Mouse (Mus musculus): ENCODE measurements around the gene Iars2. TPM values are rescaled to one million over a fixed set of nuclear protein-coding genes. Genes with fewer than 3 reads are reported as not detected.
A peak's percentile ranks its signal among the peaks of the same experiment; 100 is the strongest.

The Iars2 gene
- polyA plus RNA-seq, 1 experiment from 2014 or later = 27.3 TPM

DNA sequence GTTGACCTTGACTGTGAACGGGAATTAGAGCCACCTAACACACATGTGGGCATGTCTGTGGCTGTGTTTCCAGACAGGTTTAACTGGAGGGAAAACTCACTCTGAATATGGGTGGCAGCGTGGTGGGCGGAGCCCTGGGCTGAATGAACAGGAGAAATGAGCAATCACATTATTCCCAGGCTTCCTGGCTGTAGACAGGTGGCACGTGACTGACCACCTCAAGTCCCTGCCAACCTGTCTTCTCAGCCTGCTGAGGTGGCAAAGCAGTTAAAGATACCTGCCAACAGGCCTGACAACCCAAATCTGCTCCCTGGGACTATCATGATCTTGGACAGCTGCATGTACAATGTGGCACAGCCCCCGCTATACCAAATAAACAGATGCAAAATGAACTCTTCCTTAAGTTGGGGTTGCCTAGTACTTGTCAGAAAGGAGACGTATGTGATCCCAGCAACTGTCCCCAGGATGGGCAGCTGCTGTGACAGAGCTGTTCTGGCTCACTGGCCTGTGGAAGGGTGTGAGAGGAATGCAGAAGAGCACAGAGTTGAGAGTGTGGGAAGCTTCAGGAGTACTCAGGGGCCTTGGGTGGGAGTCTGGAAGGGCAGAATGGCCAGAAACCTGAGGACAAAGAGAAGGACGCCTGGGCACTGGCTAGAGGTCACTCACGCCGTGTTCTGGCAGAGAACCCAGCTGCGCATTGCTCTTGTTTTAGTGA is 36.4 kb downstream of the Iars2 start:
- H3K27ac ChIP-seq (ENCODE audit: low read length) = no peak overlapping the region
- no peaks in the 10 kb centered on the region for H3K27me3 ChIP-seq (ENCODE audit: control insufficient read depth, insufficient read depth, low read depth, low read length)
- no peak for ATAC-seq (ENCODE audit: low read depth)
- no peak overlapping the region for H3K9ac ChIP-seq (ENCODE audit: low read length)
- 91% methylated on average over 10 of the region's 10 CpGs for WGBS
- no peaks in the 10 kb centered on the region for H3K9me3 ChIP-seq (ENCODE audit: control insufficient read depth, low read length)
- H3K4me1 ChIP-seq (replicated peaks; ENCODE audit: control insufficient read depth, insufficient read depth, low read length) = no peaks in the 10 kb centered on the region
- no peak overlapping the region for H3K4me2 ChIP-seq (ENCODE audit: low read depth, low read length)
- no peak overlapping the region for H3K4me3 ChIP-seq (ENCODE audit: low read length)
- H3K36me3 ChIP-seq (ENCODE audit: control insufficient read depth, insufficient read depth, low read length) = peaks cover 28% of the 10 kb centered on the region

DNA sequence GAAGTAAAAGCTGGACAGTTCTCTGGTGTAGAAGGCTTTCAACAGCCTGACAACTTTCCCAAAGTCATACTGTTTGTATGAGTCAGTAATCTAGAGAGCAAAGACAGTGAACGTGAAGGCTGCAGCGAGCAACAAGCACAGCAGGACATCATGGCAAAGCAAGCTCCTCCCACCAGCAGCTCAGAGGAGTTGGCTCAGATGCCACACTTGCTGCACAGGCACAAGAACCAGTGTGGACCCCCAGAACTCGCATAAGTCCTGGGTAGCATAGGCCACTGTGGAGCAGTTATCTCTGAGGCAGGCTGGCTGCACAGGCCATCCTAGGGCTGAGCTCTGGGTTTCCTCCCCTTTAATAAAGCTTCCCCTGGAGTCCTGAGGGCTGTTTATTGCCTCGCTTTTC is 37.9 kb downstream of the Iars2 start:
- peaks cover 30% of the 10 kb centered on the region for H3K36me3 ChIP-seq (ENCODE audit: control insufficient read depth, insufficient read depth, low read length)
- no peak overlapping the region for H3K9ac ChIP-seq (ENCODE audit: low read length)
- 86% methylated on average over 4 of the region's 4 CpGs for WGBS
- no peaks in the 10 kb centered on the region for H3K9me3 ChIP-seq (ENCODE audit: control insufficient read depth, low read length)
- no peak overlapping the region for H3K4me2 ChIP-seq (ENCODE audit: low read depth, low read length)
- H3K27me3 ChIP-seq (ENCODE audit: control insufficient read depth, insufficient read depth, low read depth, low read length) = no peaks in the 10 kb centered on the region
- H3K27ac ChIP-seq (ENCODE audit: low read length) = no peak overlapping the region
- no peak for ATAC-seq (ENCODE audit: low read depth)
- no peak overlapping the region for H3K4me3 ChIP-seq (ENCODE audit: low read length)
- H3K4me1 ChIP-seq (replicated peaks; ENCODE audit: control insufficient read depth, insufficient read depth, low read length) = no peaks in the 10 kb centered on the region

DNA sequence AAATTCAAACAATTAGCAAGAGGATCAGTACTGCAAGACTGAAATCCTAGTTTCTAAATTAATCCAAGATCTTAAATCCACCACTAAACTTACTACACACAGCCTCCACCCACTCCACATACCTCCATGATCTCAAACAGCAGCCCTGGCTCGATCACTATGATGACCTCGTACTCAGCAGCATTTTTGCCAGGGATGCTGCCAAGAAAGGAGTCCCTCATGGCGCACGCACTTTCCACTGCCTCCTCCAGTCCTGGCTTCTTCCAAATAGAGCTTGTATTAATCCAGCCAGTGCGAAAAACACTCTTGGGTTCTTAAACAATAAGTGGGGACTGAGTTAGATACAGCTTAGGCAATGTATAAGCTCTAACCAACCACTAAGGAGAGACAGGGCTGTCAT is 40.0 kb downstream of the Iars2 start:
- H3K4me2 ChIP-seq (ENCODE audit: low read depth, low read length) = no peak overlapping the region
- H3K27me3 ChIP-seq (ENCODE audit: control insufficient read depth, insufficient read depth, low read depth, low read length) = no peaks in the 10 kb centered on the region
- ATAC-seq (ENCODE audit: low read depth) = peak; percentile 13; the same call in 1 of the 2 replicates
- H3K36me3 ChIP-seq (ENCODE audit: control insufficient read depth, insufficient read depth, low read length) = peaks cover 31% of the 10 kb centered on the region
- no peaks in the 10 kb centered on the region for H3K9me3 ChIP-seq (ENCODE audit: control insufficient read depth, low read length)
- H3K9ac ChIP-seq (ENCODE audit: low read length) = no peak overlapping the region
- no peak overlapping the region for H3K27ac ChIP-seq (ENCODE audit: low read length)
- H3K4me3 ChIP-seq (ENCODE audit: low read length) = no peak overlapping the region
- peaks cover 7% of the 10 kb centered on the region for H3K4me1 ChIP-seq (replicated peaks; ENCODE audit: control insufficient read depth, insufficient read depth, low read length)
- WGBS = 68% methylated on average over 5 of the region's 5 CpGs

DNA sequence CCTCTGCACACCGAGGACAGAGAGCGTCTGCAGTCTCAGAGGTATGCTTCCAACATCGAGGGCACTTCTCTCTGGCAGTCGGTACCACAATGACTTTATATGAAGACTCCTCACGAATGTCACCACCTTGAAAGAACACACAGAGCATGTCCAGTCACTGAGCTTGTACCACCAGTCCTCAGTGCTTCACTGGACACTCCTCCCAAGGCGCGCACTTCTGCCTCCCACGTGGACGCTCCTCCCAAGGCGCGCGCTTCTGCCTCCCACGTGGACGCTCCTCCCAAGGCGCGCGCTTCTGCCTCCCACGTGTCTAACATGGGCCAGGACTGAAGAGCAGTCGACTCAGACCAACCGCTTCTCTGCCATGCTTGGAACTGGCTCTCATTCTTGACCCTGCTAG is 42.1 kb downstream of the Iars2 start:
- no peaks in the 10 kb centered on the region for H3K9me3 ChIP-seq (ENCODE audit: control insufficient read depth, low read length)
- no peak overlapping the region for H3K4me3 ChIP-seq (ENCODE audit: low read length)
- ATAC-seq (ENCODE audit: low read depth) = no peak
- WGBS = 89% methylated on average over 20 of the region's 20 CpGs
- H3K9ac ChIP-seq (ENCODE audit: low read length) = no peak overlapping the region
- no peak overlapping the region for H3K27ac ChIP-seq (ENCODE audit: low read length)
- peaks cover 42% of the 10 kb centered on the region for H3K36me3 ChIP-seq (ENCODE audit: control insufficient read depth, insufficient read depth, low read length)
- no peaks in the 10 kb centered on the region for H3K27me3 ChIP-seq (ENCODE audit: control insufficient read depth, insufficient read depth, low read depth, low read length)
- H3K4me2 ChIP-seq (ENCODE audit: low read depth, low read length) = no peak overlapping the region
- peaks cover 7% of the 10 kb centered on the region for H3K4me1 ChIP-seq (replicated peaks; ENCODE audit: control insufficient read depth, insufficient read depth, low read length)

DNA sequence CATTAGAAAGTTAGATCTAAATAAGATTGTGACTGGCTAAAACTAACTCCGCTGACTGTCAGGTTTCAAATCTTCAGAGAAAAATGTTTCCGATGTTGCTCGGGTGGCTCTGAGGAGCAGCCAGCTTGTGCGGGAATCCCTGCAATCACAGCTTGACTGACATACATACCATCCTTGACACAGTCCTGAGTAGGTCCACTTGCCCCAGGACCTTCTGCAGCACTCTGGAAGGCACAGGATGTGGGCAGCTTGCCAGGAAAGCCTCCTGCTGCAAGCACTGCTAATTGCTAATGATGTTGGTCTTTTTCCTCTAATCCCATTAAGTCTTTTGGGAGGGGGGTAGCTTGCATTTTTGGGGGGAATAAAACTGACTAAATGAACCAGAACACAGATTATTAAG is 44.0 kb downstream of the Iars2 start:
- Histone ChIP-seq H3K4me2 (ENCODE audit: low read depth, low read length) (no peak overlapping the region), H3K4me1 (replicated peaks; ENCODE audit: control insufficient read depth, insufficient read depth, low read length) (peaks cover 7% of the 10 kb centered on the region), H3K9me3 (ENCODE audit: control insufficient read depth, low read length) (no peaks in the 10 kb centered on the region), H3K4me3 (ENCODE audit: low read length) (no peak overlapping the region), H3K36me3 (ENCODE audit: control insufficient read depth, insufficient read depth, low read length) (peaks cover 36% of the 10 kb centered on the region), H3K9ac (ENCODE audit: low read length) (no peak overlapping the region), H3K27me3 (ENCODE audit: control insufficient read depth, insufficient read depth, low read depth, low read length) (no peaks in the 10 kb centered on the region), H3K27ac (ENCODE audit: low read length) (no peak overlapping the region)
- ATAC-seq (ENCODE audit: low read depth) = peak; percentile 73
- 62% methylated on average over 4 of the region's 4 CpGs for WGBS

DNA sequence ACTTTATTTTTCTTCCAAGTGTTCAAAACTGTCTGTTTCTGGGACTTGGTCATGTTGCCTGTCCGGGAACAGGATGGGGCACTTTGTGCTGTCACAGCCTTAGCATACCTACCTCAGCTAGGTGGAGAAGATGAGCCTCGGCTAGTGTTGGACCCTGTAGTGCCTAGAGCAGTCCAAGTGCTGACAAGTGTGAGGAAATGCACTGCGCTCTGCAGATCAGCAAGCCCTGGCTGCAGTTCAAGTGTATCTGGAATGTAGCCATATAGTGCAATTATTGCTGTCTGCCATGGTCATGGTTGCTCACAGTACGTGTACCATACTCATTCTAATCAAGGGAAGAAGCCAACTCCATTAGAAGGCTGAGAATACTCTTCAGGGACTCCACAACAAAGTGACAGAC is 44.5 kb downstream of the Iars2 start:
- peaks cover 7% of the 10 kb centered on the region for H3K4me1 ChIP-seq (replicated peaks; ENCODE audit: control insufficient read depth, insufficient read depth, low read length)
- H3K4me3 ChIP-seq (ENCODE audit: low read length) = no peak overlapping the region
- H3K4me2 ChIP-seq (ENCODE audit: low read depth, low read length) = no peak overlapping the region
- WGBS = 44% methylated on average over 4 of the region's 4 CpGs
- H3K27me3 ChIP-seq (ENCODE audit: control insufficient read depth, insufficient read depth, low read depth, low read length) = no peaks in the 10 kb centered on the region
- H3K36me3 ChIP-seq (ENCODE audit: control insufficient read depth, insufficient read depth, low read length) = peaks cover 34% of the 10 kb centered on the region
- no peaks in the 10 kb centered on the region for H3K9me3 ChIP-seq (ENCODE audit: control insufficient read depth, low read length)
- no peak overlapping the region for H3K9ac ChIP-seq (ENCODE audit: low read length)
- H3K27ac ChIP-seq (ENCODE audit: low read length) = no peak overlapping the region
- peak; percentile 87 for ATAC-seq (ENCODE audit: low read depth)

DNA sequence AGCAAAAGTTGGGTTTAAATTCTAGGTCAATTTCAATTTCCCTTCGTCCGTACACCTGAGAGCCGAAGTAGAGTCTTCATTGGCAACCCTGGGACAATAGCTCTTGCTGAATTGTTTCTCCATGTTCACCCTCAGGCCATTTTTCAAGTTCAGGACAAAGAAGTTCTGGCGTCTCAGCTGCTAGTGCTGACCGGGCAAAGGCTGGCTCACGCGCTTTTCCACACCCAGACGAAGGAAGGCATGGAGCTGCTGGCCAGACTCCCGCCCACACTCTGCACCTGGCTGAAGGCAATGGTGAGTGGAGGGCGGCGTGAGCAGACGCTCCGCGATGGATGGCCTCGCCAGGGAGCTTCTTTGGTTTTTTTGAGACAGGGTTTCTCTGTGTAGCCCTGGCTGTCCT is 45.9 kb downstream of the Iars2 start:
- 94% methylated on average over 15 of the region's 15 CpGs for WGBS
- no peak for ATAC-seq (ENCODE audit: low read depth)
- H3K27ac ChIP-seq (ENCODE audit: low read length) = no peak overlapping the region
- H3K4me1 ChIP-seq (replicated peaks; ENCODE audit: control insufficient read depth, insufficient read depth, low read length) = peaks cover 7% of the 10 kb centered on the region
- H3K9ac ChIP-seq (ENCODE audit: low read length) = no peak overlapping the region
- no peaks in the 10 kb centered on the region for H3K9me3 ChIP-seq (ENCODE audit: control insufficient read depth, low read length)
- H3K36me3 ChIP-seq (ENCODE audit: control insufficient read depth, insufficient read depth, low read length) = peaks cover 43% of the 10 kb centered on the region
- no peaks in the 10 kb centered on the region for H3K27me3 ChIP-seq (ENCODE audit: control insufficient read depth, insufficient read depth, low read depth, low read length)
- H3K4me2 ChIP-seq (ENCODE audit: low read depth, low read length) = no peak overlapping the region
- no peak overlapping the region for H3K4me3 ChIP-seq (ENCODE audit: low read length)

DNA sequence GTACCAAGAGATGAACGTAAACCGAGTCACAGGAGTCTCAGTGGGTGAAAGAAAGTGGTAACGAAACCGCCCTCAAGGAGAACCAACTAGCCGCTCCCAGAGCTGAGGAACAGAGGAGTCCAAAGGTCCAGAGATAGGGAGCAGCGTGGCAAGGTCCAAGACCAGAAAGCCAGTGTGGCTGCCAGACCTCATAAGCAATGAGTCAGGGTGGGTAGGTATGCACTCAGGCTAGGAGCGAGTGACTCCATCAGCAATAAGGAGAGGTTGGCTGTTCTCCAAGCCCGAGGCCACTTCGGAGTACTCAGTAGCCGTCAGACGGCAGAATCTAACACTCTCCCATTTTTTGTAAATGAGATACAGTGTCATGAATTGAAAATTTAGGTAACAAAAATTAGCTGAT is 46.4 kb downstream of the Iars2 start:
- Histone ChIP-seq H3K9me3 (ENCODE audit: control insufficient read depth, low read length) (no peaks in the 10 kb centered on the region), H3K4me1 (replicated peaks; ENCODE audit: control insufficient read depth, insufficient read depth, low read length) (peaks cover 7% of the 10 kb centered on the region), H3K4me3 (ENCODE audit: low read length) (no peak overlapping the region), H3K4me2 (ENCODE audit: low read depth, low read length) (no peak overlapping the region), H3K9ac (ENCODE audit: low read length) (no peak overlapping the region), H3K27me3 (ENCODE audit: control insufficient read depth, insufficient read depth, low read depth, low read length) (no peaks in the 10 kb centered on the region), H3K36me3 (ENCODE audit: control insufficient read depth, insufficient read depth, low read length) (peaks cover 42% of the 10 kb centered on the region), H3K27ac (ENCODE audit: low read length) (no peak overlapping the region)
- no peak for ATAC-seq (ENCODE audit: low read depth)
- 80% methylated on average over 11 of the region's 11 CpGs for WGBS

DNA sequence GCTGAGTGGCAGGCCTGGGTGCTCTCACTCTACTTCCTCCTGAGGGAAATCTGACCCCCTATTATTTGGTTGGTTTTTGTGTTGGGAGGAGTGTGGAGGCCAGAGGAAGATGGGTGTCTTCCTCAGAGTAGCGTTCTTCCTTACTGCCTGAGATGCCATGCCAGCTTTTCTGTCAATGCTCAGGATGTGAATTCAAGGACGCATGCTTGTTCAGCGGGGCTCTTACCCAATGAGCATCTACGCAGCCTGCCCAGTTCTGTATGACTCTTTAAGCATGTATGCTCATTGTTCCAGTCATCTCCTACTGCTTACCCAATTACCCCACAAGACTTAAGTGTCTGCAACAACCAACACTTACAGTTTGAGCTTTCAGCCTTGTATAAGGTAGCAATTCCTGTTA is 48.6 kb downstream of the Iars2 start:
- 87% methylated on average over 4 of the region's 4 CpGs for WGBS
- Histone ChIP-seq H3K4me2 (ENCODE audit: low read depth, low read length) (no peak overlapping the region), H3K27me3 (ENCODE audit: control insufficient read depth, insufficient read depth, low read depth, low read length) (no peaks in the 10 kb centered on the region), H3K36me3 (ENCODE audit: control insufficient read depth, insufficient read depth, low read length) (peaks cover 35% of the 10 kb centered on the region), H3K4me3 (ENCODE audit: low read length) (no peak overlapping the region), H3K4me1 (replicated peaks; ENCODE audit: control insufficient read depth, insufficient read depth, low read length) (peaks cover 7% of the 10 kb centered on the region), H3K27ac (ENCODE audit: low read length) (no peak overlapping the region), H3K9ac (ENCODE audit: low read length) (no peak overlapping the region), H3K9me3 (ENCODE audit: control insufficient read depth, low read length) (no peaks in the 10 kb centered on the region)
- no peak for ATAC-seq (ENCODE audit: low read depth)

DNA sequence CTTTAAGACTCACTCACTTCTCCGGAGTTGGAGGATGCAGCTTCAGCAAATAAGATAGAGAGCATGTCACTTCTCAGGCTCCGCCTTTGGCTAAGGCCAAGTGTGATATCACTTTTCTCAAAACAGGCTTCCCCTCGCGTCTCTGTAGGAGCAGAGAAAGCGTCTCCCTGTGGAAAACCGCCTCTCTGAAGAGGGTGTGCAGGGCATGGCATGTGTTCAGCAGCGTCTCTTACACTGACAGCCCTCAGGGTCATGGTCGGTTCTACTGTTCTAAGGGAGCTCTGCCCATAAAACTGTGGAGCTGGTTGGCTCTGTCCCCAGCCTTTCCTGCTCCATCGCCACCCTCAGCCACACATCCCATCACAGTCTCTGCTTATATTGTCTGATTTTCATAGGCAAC is 49.9 kb downstream of the Iars2 start:
- WGBS = 59% methylated on average over 9 of the region's 9 CpGs
- H3K9ac ChIP-seq (ENCODE audit: low read length) = no peak overlapping the region
- ATAC-seq (ENCODE audit: low read depth) = no peak
- peaks cover 34% of the 10 kb centered on the region for H3K36me3 ChIP-seq (ENCODE audit: control insufficient read depth, insufficient read depth, low read length)
- H3K27me3 ChIP-seq (ENCODE audit: control insufficient read depth, insufficient read depth, low read depth, low read length) = no peaks in the 10 kb centered on the region
- no peaks in the 10 kb centered on the region for H3K4me1 ChIP-seq (replicated peaks; ENCODE audit: control insufficient read depth, insufficient read depth, low read length)
- H3K4me2 ChIP-seq (ENCODE audit: low read depth, low read length) = no peak overlapping the region
- H3K27ac ChIP-seq (ENCODE audit: low read length) = no peak overlapping the region
- no peak overlapping the region for H3K4me3 ChIP-seq (ENCODE audit: low read length)
- H3K9me3 ChIP-seq (ENCODE audit: control insufficient read depth, low read length) = no peaks in the 10 kb centered on the region
